Mouse (Mus musculus): ENCODE results near the gene Vamp5.

Gene Vamp5

DNA sequence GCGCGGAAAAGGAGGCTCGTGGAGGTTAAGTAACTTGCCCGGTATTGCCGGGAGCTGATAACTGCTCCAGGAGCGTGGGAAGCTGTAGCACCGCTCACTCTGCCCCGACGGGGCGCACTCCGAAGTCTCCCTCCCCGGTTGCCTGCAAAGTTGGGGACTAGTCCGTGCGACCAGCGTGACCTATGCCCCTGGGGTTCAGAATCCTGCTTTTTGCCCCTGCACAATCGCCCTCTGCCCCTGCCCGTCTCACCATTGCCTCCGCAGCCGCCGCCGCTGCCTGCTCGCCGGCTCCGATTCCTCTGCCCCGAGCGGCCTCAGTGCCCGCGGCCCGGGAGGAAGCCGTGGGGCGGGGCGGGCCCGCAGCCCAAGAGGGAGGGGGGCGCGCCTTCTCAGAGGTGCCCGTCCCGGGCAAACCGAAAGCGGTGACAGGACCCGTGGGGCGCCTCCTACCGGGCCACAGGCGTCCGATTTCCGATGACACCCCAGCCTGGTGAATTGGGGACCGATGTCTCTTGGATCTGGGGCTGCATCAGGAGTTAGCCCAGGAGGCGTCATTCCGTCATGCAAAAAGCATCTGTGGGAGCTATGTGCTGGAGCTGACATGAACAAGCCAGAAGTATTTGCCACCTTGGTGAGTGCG, at the start of gene Vamp5:
TSS of gene Vamp5 (minus strand) at position 338 of the 640 bp plus-strand sequence.
- no peaks in the 10 kb centered on the region for H3K27me3 ChIP-seq (ENCODE audit: control insufficient read depth, insufficient read depth, low read length, poor library complexity, severe bottlenecking)
- H3K36me3 ChIP-seq (ENCODE audit: control insufficient read depth, insufficient read depth, low read length, poor library complexity, severe bottlenecking), result peaks cover 3% of the 10 kb centered on the region; the same call in 1 of the 2 replicates
- peak; percentile 87 for DNase-seq (ENCODE audit: low read depth, low spot score)

DNA sequence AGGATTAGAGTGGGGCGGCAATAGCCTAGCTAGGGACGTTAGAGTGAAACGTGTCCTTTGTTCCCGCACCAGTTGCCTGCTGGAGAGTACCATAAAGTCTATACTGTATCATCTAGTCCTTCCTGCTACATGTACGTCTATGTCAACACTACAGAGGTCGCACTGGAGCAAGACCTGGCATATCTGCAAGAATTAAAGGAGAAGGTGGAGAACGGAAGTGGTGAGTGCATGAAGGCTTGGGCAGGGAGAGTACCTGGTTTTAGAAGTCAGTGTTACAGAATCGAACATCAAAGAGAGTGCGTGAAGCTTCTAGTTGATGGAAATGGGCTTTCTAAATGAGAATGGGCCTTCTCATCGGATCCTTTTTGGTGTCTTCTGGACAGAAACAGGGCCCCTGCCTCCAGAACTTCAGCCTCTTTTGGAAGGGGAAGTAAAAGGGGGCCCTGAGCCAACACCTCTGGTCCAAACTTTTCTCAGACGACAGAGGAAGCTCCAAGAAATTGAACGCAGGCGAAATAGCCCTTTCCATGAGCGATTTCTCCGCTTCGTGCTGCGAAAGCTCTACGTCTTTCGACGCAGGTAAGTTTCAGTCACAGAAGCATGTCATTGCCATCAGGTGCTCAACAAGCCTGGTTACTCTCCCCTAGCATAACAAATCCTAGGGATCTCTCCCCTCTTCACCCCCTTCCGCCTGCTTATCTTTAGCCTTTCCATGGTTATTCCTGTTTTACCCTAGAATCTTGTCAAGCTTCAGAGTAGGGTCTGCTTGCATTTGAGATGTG, 49.0 kb upstream of the Vamp5 start:
- no peak for DNase-seq (ENCODE audit: low read depth, low spot score)
- Histone ChIP-seq H3K27me3 (ENCODE audit: control insufficient read depth, insufficient read depth, low read length, poor library complexity, severe bottlenecking) (no peaks in the 10 kb centered on the region), H3K36me3 (ENCODE audit: control insufficient read depth, insufficient read depth, low read length, poor library complexity, severe bottlenecking) (peaks cover 4% of the 10 kb centered on the region)

DNA sequence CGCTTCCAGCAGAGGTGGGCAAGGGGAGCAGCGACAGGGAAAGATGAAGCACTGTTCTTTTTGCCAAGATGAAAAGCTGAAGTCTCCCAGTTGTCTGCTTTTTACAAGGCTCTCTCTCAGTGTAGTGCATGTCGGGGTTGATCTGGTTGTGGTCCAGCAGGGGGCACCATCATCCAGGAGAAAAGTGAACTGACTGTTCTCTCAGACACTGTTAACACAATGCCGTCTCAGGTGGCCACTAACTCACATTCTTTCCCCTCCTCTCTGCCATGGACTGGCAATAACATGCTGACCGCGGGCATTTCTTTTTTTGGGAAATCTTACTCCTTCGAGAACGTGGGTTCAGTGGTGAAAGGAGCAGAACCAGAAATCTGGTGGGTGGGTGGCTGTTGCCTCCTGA, 47.8 kb upstream of the Vamp5 start:
- peaks cover 5% of the 10 kb centered on the region for H3K36me3 ChIP-seq (ENCODE audit: control insufficient read depth, insufficient read depth, low read length, poor library complexity, severe bottlenecking)
- no peaks in the 10 kb centered on the region for H3K27me3 ChIP-seq (ENCODE audit: control insufficient read depth, insufficient read depth, low read length, poor library complexity, severe bottlenecking)
- DNase-seq (ENCODE audit: low read depth, low spot score), result peak; percentile 88

DNA sequence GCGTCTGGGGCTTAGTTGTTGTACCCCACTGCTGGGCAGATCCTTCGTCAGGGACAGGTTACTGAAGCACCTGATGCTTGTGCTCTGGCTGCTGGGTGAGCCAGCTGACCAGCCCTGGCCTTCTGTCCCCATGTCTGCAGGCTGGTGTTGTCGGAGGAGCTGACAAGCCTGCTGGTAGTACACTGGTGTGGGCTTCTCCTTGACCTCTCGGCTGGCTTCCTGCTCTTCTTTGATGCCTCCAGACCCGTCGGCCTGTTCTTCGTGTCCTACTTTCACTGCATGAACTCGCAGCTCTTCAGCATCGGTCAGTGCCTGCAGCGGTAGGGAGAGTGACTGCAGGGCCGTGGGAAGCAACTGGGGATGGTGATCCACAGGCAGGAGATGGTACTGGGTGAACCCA, 45.4 kb upstream of the Vamp5 start:
- DNase-seq (ENCODE audit: low read depth, low spot score), result no peak
- Histone ChIP-seq H3K27me3 (ENCODE audit: control insufficient read depth, insufficient read depth, low read length, poor library complexity, severe bottlenecking) (no peaks in the 10 kb centered on the region), H3K36me3 (ENCODE audit: control insufficient read depth, insufficient read depth, low read length, poor library complexity, severe bottlenecking) (peaks cover 2% of the 10 kb centered on the region; the same call in 1 of the 2 replicates)

DNA sequence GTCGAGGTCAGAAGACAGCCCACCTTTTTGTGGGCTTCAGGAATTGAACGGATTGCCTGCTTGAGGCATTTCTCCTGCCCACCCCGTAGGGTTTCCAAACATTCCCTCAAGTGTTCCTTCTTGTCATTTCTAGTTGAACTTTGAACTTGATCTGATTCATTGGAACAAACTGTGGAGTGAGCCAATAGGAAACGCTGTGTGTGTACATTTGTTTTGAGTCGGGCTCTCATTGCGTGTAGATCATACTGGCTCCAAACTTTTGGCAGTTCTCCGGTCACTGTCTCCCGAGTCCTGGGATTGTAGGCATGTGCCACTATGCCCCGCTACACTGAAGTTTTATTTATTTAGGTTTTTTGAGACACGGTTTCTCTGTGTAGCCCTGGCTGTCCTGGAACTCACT, 40.6 kb upstream of the Vamp5 start:
- Histone ChIP-seq H3K36me3 (ENCODE audit: control insufficient read depth, insufficient read depth, low read length, poor library complexity, severe bottlenecking) (peaks cover 2% of the 10 kb centered on the region; the same call in 1 of the 2 replicates), H3K27me3 (ENCODE audit: control insufficient read depth, insufficient read depth, low read length, poor library complexity, severe bottlenecking) (no peaks in the 10 kb centered on the region)
- DNase-seq (ENCODE audit: low read depth, low spot score), result no peak

DNA sequence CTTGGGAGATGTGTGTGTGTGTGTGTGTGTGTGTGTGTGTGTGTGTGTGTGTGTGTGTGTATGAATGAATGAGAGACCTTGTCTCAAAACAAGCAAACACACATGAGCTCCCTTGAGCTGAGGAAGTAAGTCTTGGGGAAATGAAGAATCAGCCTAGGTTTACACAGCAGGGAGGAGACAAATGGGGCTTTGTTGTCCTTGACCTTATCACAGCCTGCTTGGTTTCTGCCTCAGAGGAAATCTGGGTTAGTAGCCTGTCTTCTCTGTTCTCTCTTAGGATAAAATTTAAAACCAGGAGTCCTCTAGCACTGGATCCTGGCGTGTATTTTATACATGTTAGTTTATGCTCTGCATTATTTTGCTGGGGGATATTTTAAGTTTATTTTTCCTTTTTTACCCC, 39.5 kb upstream of the Vamp5 start:
- peaks cover 2% of the 10 kb centered on the region; the same call in 1 of the 2 replicates for H3K36me3 ChIP-seq (ENCODE audit: control insufficient read depth, insufficient read depth, low read length, poor library complexity, severe bottlenecking)
- no peaks in the 10 kb centered on the region for H3K27me3 ChIP-seq (ENCODE audit: control insufficient read depth, insufficient read depth, low read length, poor library complexity, severe bottlenecking)
- no peak for DNase-seq (ENCODE audit: low read depth, low spot score)

DNA sequence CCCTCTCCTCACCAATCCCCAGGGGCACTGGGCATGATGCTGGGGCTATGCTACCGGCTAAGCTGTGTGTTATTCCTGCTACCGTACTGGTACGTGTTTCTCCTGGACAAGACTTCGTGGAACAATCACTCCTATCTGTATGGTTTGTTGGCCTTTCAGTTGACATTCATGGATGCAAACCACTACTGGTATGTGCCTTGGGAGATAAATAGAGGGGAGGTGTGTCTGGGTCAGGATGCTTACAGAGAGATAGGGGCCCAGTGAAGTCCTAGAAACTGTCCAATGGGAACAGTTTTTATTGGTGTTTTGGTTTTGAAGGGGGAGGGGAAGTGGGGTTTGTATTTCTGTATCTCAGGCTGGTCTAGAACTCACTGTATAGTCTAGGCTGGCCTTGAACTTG, 38.0 kb upstream of the Vamp5 start:
- DNase-seq (ENCODE audit: low read depth, low spot score), result no peak

DNA sequence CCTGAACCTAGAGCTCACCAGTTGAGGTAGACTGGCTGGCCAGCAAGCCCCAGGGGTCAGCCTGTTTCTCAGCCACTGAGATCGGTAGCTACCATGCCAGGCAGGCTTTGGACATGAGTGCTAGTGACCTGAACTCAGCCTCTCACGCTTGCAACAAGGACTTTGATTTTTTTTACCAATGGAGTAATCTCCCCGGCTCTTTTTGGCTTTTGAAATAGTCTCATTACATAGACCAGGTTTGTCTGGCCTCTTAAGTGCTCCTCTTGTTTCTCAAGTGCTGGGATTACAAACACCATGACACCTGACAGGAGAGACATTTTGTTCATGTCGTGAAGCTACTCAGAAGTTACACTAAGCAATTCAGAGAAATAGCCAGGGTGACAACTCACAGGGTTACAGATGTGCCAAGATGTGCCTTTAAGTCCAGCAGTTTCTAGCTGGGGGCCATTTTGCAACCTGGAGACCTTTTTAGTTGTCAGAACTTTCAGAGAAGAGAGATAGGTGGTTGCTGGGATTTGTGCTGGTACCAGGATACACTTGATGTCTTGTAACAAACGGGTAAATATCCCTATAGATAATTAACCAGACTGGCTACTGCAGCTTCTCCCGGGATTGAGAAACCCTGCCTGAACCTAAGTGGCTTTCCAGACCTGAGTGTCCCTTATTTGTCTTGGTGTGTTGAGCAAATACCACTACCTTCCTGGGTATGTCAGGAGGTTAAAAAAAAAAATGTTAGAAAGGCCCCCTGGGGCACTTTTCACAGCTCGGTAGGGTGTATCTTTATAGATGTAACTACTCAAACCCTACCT, 35.9 kb upstream of the Vamp5 start:
- no peaks in the 10 kb centered on the region for H3K27me3 ChIP-seq (ENCODE audit: control insufficient read depth, insufficient read depth, low read length, poor library complexity, severe bottlenecking)
- no peaks in the 10 kb centered on the region for H3K36me3 ChIP-seq (ENCODE audit: control insufficient read depth, insufficient read depth, low read length, poor library complexity, severe bottlenecking)
- no peak for DNase-seq (ENCODE audit: low read depth, low spot score)

More for the DNA sequence above, 38.0 kb upstream of the Vamp5 start:
- no peaks in the 10 kb centered on the region for H3K36me3 ChIP-seq (ENCODE audit: control insufficient read depth, insufficient read depth, low read length, poor library complexity, severe bottlenecking)
- H3K27me3 ChIP-seq (ENCODE audit: control insufficient read depth, insufficient read depth, low read length, poor library complexity, severe bottlenecking), result no peaks in the 10 kb centered on the region

DNA sequence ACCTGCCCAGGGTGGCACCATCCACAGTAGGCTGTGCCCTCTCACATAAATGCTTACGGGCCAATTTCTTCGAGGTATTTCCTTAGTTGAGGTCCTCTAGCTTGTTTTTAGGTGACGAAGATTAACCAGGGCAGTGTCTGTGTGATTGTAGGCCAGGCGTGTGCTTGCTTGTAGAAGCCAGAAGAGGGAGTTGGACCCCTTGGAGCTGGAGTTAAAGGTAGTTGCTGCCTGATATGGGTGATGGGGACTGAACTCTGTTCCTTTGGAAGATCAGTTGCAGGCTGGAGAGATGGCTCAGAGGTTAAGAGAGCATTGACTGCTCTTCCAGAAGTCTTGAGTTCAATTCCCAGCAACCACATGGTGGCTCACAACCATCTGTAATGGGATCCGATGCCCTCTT, 34.9 kb upstream of the Vamp5 start:
- no peak for DNase-seq (ENCODE audit: low read depth, low spot score)
- Histone ChIP-seq H3K36me3 (ENCODE audit: control insufficient read depth, insufficient read depth, low read length, poor library complexity, severe bottlenecking) (no peaks in the 10 kb centered on the region), H3K27me3 (ENCODE audit: control insufficient read depth, insufficient read depth, low read length, poor library complexity, severe bottlenecking) (no peaks in the 10 kb centered on the region)

DNA sequence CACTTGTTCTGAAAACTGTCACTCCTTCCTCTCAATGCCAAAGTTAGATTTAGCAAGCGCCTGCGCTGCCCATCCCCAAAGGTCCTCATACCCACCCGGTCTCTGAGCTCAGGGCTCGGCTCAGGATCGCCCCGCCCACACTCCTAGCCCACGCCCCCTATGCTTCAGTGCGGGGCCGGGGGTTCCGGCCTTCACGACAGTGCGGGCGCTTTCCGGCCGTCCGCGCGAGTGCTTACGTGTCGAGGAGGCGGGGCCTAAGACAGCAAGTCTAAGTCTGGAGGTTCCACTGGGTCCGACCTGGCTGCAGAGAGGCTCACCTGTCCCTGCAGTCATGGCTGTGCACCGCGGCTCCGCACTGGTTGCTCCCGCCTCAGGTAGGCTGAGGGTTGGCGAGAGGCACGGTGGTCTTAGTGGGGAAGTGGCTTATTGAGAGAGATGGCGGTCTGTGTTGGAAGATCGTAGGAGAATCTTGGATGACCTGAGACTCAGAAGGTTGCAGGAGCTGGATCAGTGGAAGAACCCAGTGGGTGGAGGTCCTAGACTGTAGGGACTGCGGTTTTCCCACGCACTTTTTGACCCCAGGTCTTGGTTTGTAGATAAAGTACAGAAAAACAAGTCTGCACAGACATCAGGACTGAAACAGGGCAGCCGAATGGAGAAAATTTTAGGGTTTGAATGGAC, 33.9 kb upstream of the Vamp5 start, which contains the start of gene Ggcx:
TSS of gene Ggcx (plus strand) at position 233 of the 681 bp plus-strand sequence.
- DNase-seq (ENCODE audit: low read depth, low spot score), result peak; percentile 96
- no peaks in the 10 kb centered on the region for H3K36me3 ChIP-seq (ENCODE audit: control insufficient read depth, insufficient read depth, low read length, poor library complexity, severe bottlenecking)
- no peaks in the 10 kb centered on the region for H3K27me3 ChIP-seq (ENCODE audit: control insufficient read depth, insufficient read depth, low read length, poor library complexity, severe bottlenecking)

DNA sequence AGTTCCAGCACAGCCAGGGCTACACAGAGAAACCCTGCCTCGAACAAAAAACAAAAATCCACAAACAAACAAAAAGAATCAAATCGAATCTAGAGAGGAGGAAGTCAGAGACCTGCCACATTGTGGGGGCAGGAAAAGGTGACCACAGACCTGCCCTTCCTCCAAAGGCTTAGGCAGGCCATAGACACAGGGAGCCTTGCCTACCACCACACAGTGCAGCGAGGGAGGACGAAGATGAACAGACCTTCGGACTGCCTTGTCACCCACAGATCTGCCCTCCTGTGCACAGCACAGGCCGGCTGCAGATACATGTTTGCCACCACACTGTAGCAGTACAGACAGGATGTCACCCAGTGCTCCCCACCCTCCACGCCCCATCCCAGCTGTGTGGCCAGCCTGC, 30.2 kb upstream of the Vamp5 start:
- peak; percentile 44 for DNase-seq (ENCODE audit: low read depth, low spot score)
- Histone ChIP-seq H3K36me3 (ENCODE audit: control insufficient read depth, insufficient read depth, low read length, poor library complexity, severe bottlenecking) (no peaks in the 10 kb centered on the region), H3K27me3 (ENCODE audit: control insufficient read depth, insufficient read depth, low read length, poor library complexity, severe bottlenecking) (no peaks in the 10 kb centered on the region)

DNA sequence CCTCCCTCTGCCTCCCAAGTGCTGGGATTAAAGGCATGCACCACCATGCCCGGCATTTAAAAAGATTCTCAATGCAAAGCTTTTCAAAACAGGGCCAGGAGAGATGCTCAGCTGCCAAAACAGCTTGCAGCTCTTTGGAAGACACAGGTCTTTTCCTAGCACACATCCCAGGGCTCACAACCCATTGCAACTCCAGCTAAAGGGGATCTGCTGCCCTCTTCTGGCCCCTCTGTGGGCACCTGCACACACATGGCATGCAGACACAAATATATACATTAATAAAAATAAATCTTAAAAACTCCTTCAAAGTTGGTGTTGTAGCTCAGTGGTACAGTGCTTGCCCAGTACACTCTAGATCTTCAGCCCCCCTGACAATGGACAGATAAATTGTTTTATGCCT, 29.7 kb upstream of the Vamp5 start:
- DNase-seq (ENCODE audit: low read depth, low spot score), result no peak

DNA sequence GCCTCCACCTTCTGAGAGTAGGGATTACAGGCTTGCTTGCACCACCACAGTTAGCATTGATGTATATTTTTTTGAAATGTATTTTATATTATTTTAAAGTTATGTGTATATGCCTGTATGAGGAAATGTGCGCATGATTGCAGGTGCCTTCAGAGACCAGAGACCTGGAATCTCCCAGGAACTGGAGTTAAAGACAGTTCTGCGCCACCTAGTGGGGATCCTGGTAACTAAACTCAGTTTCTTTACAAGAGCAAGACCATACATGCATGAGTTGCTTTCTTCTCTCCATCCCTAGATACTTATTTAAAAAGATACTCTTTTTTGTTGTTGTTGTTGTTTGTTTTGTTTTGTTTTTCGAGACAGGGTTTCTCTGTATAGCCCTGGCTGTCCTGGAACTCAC, 29.3 kb upstream of the Vamp5 start:
- H3K27me3 ChIP-seq (ENCODE audit: control insufficient read depth, insufficient read depth, low read length, poor library complexity, severe bottlenecking), result no peaks in the 10 kb centered on the region
- no peaks in the 10 kb centered on the region for H3K36me3 ChIP-seq (ENCODE audit: control insufficient read depth, insufficient read depth, low read length, poor library complexity, severe bottlenecking)
- peak; percentile 80 for DNase-seq (ENCODE audit: low read depth, low spot score)

More for the DNA sequence above, 29.7 kb upstream of the Vamp5 start:
- Histone ChIP-seq H3K27me3 (ENCODE audit: control insufficient read depth, insufficient read depth, low read length, poor library complexity, severe bottlenecking) (no peaks in the 10 kb centered on the region), H3K36me3 (ENCODE audit: control insufficient read depth, insufficient read depth, low read length, poor library complexity, severe bottlenecking) (no peaks in the 10 kb centered on the region)

DNA sequence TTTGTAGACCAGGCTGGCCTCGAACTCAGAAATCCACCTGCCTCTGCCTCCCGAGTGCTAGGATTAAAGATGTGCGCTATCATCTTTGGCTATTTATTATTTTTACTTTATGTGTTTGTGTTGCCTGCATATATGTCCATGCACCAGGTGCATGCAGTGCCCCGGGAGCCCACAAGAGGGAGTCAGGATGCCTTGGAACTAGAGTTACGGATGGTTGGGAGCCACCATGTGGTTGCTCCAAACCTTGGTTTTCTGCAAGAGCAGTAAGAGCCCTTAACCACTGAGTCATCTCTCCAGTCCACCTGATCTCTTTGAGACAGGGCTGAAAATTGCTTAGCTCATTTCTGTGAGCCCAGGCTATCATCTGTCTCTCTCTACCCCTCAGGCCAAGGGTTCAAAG, 26.9 kb upstream of the Vamp5 start:
- no peaks in the 10 kb centered on the region for H3K27me3 ChIP-seq (ENCODE audit: control insufficient read depth, insufficient read depth, low read length, poor library complexity, severe bottlenecking)
- DNase-seq (ENCODE audit: low read depth, low spot score), result peak; percentile 93
- H3K36me3 ChIP-seq (ENCODE audit: control insufficient read depth, insufficient read depth, low read length, poor library complexity, severe bottlenecking), result no peaks in the 10 kb centered on the region

All from splenic B cell, adult 2 months (primary cell).